Mouse (Mus musculus) lung, postnatal 14 days (tissue): ENCODE measurements around the gene Trmo.

Experiments used
- DNase-seq: peaks from one replicate; pipeline ENCODE4 v3.0.0; 2021

Trmo gene

DNA sequence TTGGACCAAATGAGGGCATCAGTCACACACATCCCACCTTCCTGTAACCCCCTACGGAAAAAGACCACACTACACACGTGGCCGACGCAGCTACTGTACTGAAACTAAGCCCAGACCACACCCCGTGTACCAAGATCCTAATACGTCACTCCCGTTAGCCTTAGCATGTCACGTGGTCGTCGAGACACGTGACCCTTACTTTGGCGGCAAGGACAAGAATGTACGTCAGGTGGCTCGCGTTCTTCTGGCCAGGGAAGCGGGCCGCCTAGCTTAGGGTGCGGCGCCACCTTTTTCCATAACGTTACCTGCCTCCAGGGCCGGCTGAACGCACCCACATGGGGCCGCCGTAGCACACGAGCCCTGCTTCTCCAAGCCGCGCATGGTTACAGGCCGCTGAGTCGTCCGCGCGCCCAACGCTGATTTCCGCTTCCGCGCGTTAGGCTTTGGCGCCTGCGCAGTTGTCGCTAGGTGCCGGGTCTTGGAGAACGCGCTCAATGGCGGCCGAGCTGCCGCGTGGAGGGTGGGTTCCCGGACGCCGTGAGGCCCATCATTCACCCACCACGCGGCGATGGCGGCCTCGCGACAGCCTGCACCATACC, at the start of gene Trmo:
Trmo (minus strand) TSS at position 425 of the 599 bp plus-strand sequence.
- peak; percentile 95 for DNase-seq

DNA sequence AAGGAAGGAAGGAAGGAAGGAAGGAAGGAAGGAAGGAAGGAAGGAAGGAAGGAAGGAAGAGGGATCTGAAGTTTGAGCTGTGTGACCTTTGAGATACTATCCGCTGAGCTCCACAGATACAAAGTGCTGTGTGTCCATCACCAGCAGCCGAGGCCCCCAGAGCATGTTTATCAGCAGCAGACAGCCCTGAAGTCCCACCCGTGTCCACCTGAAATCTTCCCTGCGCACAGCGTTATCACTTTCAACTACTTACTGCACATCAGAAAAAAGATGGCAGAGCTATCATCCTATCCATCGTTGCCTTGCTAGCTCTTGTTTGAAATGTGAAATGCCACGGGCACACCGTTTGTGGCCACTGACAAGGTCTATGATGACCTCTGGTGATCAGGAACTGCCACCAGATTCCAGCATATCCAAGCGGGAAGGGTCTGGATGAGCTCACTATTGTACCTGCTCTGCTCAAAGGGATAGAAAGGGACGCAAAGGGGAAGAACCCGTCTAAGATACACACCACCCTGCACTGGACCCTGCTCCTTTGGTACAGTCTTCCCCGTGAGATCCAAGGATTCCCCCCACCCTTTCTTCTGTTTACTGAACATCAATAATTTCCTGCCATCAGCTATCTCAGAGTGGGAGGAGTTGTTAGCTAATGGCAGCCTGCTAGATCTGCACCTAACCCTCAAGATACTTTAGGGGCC, 43.3 kb upstream of the Trmo start:
- DNase-seq = no peak

DNA sequence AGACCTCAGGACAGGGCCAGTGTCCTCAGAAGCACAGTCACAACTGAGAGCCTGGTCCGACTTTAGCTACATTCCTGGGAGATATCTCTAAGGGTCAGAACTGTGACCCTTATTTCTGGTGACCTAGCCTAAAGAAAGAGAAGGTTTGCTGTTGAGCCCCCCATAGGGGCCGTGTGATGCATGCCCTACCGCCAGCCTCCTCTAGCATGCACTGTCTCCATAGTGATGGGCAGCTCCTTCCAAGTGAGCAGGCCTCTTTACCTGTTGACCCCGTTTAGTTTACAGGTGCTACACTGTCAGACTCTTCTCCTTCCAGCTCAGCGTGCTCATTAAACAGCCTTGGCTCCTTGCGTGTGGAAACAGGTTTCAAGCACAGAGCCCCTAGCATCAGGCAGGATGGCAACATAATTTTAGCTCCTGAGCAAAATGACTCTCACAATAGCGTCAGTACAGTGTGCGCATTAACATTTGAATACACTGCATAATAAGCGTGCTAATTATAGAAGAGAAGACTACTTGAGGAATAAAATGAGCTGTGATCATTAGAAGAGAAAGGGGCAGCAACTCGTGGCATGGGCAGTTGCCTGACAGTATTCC, 39.8 kb upstream of the Trmo start:
- no peak for DNase-seq

DNA sequence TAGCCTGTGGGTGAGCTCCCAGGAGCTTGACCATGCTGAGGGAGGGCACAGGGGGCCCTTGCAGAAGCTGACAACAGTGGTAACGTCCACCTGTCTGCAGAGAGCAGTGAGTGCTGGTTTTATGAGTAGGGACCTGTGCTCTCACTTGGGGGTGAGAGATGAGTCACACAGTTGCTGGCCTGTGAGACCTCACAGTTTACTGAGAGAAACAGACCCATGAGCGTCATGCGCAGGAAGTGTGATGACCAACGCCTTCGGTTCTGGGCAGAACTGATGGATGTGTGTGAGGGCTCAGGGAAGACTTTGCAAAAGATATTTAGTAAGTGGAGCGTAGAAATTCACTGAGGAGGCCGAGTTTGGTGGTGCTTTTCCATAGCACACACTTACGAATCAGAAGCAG, 33.4 kb upstream of the Trmo start:
- DNase-seq = no peak

DNA sequence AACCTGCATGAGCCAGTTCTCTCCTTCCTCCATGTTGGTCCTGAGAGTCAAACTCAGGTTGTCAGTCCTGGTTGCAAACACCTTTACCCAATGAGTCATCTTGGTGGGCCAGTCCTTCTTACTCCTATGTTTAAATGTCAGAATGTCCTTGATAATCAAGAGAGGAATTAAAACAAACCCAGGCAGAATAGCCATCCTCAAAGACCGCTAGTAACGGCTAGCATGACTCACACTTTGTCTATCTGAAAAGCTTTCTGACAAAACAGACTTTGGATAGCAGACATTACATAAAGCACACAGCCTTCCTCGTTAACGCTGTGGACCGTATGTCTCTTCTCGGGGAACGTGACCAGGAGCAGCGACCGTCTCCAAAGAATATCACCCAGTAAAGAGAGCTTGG, 29.6 kb upstream of the Trmo start:
- DNase-seq = no peak

DNA sequence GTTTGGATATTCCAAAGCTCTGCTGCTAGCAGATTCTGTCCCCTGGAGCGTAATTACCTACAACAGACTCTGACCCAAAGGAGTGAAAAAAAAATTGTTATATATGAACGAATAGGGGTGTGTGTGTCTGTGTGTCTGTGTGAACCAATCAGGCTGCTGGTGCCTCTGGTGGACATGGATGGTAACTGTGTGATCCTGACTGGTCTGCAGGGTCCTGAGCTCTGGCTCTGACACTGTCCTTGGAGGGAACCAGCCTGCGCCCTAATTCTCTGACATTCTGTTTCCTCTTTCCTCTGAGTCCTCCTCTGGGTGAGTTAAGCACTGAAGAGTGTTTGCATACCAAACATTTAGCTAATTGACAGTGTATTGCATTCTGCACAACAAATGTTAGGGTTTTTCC, 28.3 kb upstream of the Trmo start:
- DNase-seq = peak; percentile 4

DNA sequence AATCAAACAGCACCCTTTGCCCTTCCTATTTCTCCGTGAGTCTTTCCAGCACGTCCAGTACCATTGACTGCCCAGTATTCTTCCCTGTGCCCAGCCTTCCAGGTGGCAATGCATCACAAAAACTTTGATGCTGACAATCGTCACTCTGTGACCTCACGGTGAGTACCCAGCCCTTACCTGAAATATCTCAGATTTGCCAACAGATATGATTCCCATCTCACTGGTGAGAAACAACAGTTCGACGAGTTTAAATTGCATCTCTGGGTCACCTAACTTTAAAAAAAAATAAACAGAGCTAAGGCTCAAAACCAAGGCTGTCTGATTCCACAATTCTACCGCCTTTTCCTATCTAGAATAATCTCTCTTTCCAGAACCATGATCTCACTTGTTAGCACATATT, 24.2 kb upstream of the Trmo start, which contains the start of gene Hemgn:
Hemgn (minus strand) TSS at position 101 of the 400 bp plus-strand sequence.
- no peak for DNase-seq

DNA sequence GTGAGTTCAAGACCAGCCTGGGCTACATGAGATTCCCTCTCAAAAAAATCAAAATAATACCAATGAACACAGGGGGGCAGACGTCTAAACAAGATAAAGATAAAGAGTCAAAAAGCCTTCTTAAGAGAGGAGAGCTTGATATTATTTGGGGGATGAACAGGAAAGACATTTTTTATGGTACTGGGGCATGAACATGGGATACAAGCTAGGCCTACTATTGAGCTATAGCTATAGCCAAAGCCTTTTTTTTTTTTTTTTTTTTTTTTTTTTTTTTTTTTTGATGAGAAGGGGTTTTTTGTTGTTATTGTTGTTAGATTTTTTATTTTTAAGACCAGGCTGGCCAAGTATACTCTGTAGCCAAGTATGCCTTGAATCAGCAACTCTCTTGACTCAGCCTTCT, 22.9 kb upstream of the Trmo start:
- no peak for DNase-seq

DNA sequence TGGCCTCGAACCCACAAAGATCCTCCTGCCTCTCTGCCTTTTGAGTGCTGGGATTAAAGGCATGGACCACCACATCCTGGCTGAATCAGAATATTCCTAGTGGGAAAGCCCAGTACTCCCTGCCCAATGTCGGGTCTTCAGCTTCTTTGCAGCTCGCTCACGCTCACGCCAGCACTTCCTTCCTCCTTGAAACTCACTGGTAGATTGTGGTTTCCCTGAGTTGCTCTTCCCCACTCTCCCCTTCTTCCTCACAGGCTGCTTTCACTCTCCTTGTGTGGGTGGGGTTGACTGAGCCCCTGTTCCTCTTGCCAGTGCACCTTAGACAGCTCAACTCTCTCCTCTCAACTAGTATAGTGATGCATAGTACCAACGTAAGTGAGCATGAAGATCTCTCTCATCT, 22.3 kb upstream of the Trmo start:
- DNase-seq = no peak

DNA sequence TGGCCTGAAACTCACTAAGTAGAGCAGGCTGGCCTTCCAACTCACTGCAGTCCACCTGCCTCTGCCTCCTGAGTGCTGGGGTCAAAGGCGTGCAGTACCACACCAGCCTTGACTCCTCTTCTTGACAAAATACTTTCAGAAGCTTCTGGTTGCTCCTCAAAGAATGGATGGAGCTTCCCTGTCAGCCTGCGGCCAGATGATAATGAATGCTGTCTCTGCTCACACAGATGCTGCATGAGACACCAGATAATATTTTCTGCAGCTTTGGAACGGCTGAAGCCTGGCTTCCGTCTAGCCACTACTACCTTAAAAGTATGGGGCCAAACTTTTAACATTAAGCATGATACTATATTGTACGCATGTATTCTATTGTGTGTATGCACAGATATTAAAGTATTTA, 21.4 kb upstream of the Trmo start:
- DNase-seq = no peak

DNA sequence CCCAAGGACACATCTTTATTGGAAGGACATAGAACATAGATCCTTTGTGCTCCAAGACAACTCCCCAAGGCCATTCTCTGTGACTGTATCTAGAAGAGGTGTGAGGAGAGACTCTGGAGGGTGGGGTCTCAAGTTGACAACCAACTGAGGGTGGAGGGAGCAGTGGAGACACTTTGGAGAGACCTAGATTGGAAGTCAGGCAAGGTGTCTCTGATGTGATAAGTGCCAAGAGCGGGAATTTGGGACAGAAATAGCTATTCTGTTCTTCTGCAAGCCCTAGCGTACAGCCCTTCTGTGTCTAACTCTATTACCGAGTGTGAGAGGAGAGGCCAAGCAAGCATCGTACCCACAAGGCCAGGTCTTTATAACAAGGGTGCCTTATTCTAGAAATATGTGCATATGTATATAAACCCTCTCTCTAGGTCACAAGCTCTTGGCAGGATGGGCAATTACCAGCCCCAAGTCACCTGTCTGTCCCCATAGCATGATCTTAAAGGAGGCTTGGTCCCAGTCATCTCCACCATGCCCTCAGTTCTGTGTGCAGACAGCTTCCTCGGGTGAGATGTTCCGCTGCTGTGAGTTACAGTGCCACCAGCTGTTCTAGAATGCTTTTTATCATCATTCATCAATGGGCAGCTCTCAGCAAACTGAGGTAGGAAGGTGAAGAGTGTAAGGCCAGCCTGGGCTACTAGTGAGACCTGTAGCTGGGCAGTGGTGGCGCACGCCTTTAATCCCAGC, 17.9 kb upstream of the Trmo start:
- no peak for DNase-seq

DNA sequence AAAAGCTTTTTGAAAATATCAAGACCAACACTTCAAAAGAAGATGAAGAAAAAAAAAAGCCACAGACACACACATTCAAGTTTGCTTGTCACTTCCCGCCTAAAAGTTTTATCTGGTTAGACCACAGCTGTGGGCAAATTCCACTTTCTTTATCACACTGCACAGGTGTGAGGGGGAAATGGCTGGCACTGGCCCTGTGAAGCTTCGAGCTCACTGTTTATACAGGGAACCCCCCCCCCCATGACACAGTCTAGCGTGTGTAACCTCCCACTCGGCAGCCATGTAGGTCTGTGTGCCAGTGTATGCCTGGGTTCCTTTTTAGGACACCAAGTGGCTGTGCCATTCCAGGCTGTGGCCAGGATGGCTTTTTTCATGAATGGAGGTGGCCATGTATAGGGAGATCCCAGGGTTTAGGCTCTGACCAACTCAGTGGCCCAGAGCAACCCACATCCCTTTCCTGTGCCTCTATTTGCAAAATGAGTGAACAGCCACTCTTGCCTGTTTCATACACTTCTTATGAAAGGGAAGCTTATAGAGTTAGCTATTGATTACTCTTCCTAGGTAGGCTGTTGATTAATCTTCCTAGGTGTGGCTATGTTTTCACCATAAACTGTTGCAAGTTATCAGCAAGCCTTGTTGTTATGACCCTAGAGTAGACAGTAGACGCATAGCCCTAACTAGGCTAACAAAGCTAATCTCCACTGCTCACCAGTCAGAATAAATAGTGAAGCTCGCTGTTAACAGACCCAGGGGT, 15.0 kb upstream of the Trmo start:
- no peak for DNase-seq

DNA sequence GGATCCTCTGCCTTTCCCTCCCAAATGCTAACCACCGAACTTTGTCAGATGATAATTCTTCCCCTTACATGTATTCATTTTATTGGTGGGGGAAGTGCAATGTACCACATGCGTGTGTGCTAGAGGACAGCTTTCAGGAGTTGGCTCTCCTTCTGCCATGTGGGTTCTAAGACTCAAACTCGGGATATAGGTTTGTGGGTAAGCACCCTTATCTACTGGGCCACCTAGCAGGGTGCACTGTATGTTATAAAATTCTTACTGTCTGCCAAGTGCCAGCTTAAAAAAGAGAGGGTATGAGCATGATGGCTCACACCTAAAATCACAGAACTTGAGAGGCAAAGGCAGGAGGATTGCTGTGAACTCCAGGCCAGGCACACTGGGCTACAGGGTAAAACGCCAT, 9.6 kb upstream of the Trmo start:
- no peak for DNase-seq

DNA sequence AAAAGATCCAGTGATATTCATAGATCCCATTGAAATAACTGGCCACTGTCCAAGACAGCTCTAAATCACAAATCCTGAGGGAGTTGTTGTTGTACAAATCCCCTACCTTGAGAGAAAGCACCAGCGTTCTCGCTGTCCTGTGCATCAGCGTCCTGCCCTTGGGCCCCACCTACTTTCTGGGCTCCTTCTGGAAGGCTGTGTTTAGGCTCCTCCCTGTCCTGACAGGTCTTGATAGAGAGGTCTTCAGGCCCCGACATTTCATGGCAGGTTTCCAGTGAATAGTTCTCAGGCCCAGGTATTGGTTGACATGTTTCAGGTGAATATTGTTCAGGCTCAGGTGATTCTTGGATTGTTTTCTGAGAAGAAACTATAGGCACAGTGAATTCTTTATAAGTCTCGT, 6.5 kb upstream of the Trmo start:
- DNase-seq = no peak

DNA sequence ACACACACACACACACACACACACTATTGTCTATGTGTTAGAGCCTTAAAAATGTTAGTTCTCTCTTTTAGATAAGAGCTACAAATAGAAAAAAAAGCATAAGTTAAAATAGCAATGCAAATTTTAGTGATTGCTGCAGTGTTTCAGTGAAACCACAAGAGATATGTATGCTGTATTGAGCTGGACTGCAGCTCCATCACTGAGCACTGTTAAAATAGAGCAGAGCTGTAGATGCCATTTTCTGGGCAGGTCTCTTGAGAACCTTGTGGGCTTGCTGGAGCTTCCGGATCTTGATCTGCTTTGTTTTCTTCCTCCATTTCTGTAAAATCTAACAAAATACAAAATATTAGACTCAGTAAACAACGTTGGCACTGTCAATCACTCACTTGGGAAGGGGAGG, 5.2 kb upstream of the Trmo start:
- DNase-seq = no peak

DNA sequence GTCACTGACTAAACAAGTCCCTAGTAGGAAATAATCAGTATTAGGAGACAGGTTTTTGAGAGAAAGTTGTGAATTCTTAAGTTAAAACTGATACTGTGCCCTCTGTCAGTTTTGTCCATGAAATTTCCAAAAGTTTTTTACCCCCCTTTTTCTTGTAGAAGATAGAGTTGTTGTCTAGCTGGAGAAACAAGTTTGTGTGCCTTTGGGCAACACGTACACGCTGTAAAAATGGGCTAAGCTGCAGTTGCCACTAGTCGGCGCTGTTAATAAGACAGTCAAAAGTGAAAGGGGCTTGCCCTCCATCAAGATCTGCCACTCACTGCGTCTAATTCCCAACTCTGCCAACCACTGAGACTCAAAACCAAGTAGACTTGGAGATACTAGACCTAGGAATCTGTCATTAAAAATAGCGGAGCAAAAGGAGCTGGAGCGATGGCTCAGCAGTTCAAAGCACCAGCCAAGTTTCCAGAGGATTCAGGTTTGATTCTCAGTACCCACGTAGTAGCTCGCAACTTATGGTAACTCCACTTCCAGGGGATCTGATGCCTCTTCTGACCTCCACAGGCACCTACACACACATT, 1.2 kb upstream of the Trmo start:
- peak; percentile 87 for DNase-seq

DNA sequence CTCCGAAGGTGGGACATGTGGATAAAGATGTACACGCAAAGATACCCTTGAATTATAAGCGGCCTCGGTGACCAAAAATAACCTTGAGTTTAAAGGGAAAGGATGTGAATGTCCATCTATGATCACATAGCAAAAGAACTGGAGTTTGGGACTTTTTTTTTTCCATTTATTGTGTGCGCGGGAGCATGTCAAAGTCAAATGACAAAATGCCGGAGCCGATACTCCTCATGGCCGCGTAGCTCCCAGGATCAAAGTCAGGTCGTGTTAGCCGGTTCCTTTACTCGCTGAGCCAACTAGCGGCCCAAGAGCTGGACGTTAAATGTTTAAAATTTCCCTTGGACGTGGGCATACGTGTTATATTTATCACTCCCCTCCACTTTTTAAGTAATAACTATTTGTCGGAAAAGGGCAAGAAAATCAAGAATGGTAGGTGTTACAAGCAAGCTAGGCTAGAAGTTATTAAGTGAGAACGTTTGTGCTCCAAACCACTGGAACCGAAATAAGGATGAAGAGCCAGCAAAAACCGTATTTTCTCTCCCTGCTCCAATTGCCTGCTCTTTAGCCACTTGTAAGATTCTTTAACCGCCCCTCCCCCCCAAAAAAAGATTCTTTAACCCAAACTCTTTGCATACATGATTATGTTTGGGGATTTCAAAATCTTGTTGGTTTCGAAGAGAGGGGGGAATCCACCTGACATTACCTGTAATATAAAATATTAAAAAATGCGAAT, 540 bp upstream of the Trmo start:
- DNase-seq = peak; percentile 40

DNA sequence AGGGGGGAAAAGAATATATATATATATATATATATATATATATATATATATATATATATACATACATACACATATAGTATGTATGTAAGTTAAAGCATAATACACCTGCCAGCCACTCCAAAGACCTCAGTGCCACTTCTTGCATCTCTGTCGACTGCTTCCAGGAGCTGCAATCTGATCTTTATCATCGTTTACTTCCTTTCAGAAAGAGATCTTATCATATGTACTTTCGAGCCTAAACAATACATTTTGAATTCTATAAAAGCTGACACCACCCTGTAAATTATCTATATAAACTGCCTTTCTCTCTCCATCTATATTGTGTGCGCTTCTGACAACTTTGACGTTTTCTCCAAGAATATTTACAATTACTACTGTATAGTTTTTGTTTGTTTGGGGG, 681 bp downstream of the Trmo start:
- DNase-seq = no peak

DNA sequence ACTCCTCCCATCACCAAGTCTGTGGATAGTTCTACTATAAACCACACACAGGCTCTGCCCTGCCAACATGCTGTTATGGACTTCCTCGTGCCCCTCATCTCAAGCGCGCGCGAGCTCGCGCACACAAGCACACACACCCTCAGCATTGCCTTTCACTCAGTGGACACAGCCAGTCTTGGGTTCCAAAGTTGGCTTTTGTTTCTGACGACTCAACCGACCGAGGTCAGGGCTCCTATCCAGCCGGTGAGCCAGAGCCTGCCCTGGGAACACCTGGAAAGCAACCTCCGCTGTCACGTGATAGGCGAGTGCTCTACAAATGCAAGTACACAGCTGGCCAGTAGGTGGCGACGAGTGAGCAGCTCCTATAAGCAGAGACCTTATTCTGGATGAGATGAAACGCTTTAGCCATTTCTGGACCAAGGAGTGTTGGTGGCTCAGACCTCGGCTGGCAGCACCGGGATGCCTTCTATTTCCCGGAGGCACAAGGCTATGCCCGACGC, 14.3 kb downstream of the Trmo start:
- peak; percentile 85 for DNase-seq

DNA sequence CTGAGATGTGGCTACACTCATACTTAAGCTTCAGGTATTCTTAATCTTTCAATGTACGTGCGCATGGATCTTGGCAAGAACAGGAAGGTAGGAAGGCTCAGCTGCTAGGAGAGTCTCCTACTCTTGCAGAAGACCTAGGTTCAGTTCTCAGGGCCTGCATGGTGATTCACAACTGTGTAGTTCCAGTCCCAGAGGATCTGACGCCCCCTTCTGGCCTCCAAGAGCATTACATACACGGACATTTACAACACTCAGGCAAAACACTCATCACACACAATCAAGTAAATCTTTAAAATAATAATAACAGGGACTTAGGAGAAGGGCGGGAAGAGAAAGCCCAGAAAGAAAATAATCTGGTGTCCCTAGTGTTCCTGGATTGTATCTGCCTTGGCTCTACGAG, 14.8 kb downstream of the Trmo start:
- DNase-seq = peak; percentile 26

DNA sequence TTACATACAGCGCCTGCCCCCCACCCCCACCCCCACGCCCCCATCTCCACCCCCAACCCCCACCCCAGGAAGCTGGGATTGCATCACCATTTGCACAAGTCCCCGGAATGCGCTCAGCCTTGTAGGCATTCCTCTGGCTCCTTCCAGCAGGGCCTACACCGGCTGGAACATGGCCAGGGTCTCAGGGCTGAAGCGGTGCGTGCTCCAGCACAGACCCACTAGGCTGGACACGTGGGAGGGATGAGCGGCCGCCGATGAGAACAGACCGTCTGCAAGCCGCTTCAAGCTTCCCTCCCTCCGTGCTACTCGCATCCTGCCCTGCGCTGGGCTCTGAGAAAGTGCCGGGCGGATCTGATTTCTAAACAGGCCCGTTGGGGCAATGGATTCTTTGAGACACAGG, 18.2 kb downstream of the Trmo start:
- peak; percentile 80 for DNase-seq

DNA sequence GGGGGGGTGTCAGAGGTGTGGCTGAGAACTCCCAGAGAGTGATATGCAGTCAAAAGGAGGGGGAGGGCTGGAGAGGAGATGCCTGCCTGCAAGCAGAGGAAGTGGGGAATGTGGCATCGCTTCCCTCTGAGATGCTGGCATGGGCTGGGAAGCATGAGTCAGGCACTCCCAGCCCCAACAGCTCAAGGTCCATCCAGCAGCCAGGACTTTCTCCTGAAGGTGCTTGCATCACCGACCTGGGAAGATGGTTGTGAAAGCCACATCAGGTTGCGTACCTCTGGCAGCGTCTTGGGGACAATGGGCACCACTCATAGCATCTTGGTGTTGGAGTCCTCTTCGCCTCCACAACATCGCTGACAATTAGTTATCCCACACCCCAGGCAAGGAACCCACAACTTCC, 18.8 kb downstream of the Trmo start:
- no peak for DNase-seq
